Comparison of ENCODE assay signal across 21 mouse cellular contexts in the genomic region with DNA sequence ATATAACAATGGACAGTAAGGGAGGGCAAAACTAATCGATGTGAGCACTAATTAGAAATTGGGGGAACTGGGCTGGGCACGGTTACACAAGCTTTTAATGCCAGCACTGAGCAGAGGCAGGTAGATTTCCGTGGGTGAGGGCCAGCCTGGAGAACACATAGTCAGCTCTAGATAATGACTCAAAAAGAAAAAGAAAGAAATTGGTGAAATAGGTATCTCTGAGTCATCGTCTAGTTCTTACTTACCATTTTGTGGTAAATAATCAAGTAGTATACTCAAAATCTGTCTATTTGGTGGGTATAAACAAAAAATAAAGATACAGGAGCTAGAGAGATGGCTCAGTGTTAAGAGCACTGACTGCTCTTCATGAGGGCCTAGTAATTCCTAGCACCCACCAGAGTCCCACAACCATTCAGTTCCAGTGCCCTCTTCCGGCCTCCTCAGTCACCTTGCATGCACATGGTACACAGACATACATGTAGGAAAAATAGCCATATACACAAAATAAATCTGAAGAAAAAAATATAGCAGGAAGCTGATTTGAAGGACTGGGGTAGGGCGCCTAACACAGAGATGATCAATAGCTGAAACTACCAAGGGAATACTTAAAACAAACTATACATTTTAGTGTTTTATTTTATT. TPM values are rescaled to one million over a fixed set of nuclear protein-coding genes. Genes with fewer than 3 reads are reported as not detected.
DNase-seq lines count a peak whose midpoint lies in the region; ATAC-seq and TF ChIP-seq lines count a peak whose summit lies in the region.
"Had no signal": no experiment of that assay in that cellular context is flagged by ENCODE, and none has a peak within 500 bp of the region (broad histone marks: within the 10 kb centered on the region; RNA-seq: fewer than 3 reads in every experiment).

No protein-coding gene starts in this region.

- H3K4me1 ChIP-seq in E14TG2a.4 (replicated peaks; ENCODE audit: low read depth, low read length): peaks cover 91% of the 10 kb centered on the region
- H3K4me1 ChIP-seq in liver, postnatal 0 days (ENCODE audit: insufficient read depth): no peaks in the 10 kb centered on the region
- H3K4me1 ChIP-seq: hindbrain, embryonic 10.5 days had no signal

- peak overlapping the region; percentile 70; the same call in 1 of the 2 replicates for H3K27ac ChIP-seq in gastrocnemius, adult 2 months
- no peak overlapping the region for H3K27ac ChIP-seq in liver, postnatal 0 days (ENCODE audit: low read depth)
- H3K27ac ChIP-seq: embryonic facial prominence, embryonic 10.5 days; hindbrain, embryonic 10.5 days; hindbrain, embryonic 14.5 days had no signal

- no peak for TF ChIP-seq EP300 in liver, postnatal 0 days (IDR thresholded peaks at IDR 0.05; ENCODE audit: low read depth)

- H3K9ac ChIP-seq in liver, postnatal 0 days (replicated peaks): no peak overlapping the region
- H3K9ac ChIP-seq: forebrain, embryonic 13.5 days; forebrain, postnatal 0 days; heart, embryonic 15.5 days; hindbrain, embryonic 14.5 days had no signal

- H3K36me3 ChIP-seq in E14TG2a.4 (ENCODE audit: insufficient read depth, low read length): peaks cover 36% of the 10 kb centered on the region
- peaks cover 26% of the 10 kb centered on the region for H3K36me3 ChIP-seq in liver, postnatal 0 days (replicated peaks; ENCODE audit: insufficient read depth, low read length)

- ATAC-seq in liver, postnatal 0 days: no peak
- ATAC-seq: forebrain, embryonic 13.5 days; forebrain, postnatal 0 days had no signal

- no peak for TF ChIP-seq CTCF in gastrocnemius, adult 2 months (IDR thresholded peaks at IDR 0.05)
- no peak for TF ChIP-seq CTCF in E14TG2a.4 (conservative IDR thresholded peaks at IDR 0.05; ENCODE audit: low read length)
- no peak for TF ChIP-seq CTCF in liver, postnatal 0 days (IDR thresholded peaks at IDR 0.05; ENCODE audit: low read depth)

- no peaks in the 10 kb centered on the region for H3K9me3 ChIP-seq in E14TG2a.4 (ENCODE audit: low read length)
- H3K9me3 ChIP-seq in liver, postnatal 0 days (ENCODE audit: low read length): no peaks in the 10 kb centered on the region
- H3K9me3 ChIP-seq: embryonic facial prominence, embryonic 10.5 days; forebrain, embryonic 13.5 days; heart, embryonic 10.5 days; heart, embryonic 15.5 days; hindbrain, embryonic 10.5 days had no signal

- H3K4me2 ChIP-seq in liver, postnatal 0 days (ENCODE audit: low read depth, low read length): no peak overlapping the region
- H3K4me2 ChIP-seq: forebrain, embryonic 13.5 days; heart, embryonic 15.5 days; hindbrain, embryonic 14.5 days had no signal

- no peaks in the 10 kb centered on the region for H3K27me3 ChIP-seq in E14TG2a.4 (ENCODE audit: insufficient read depth, low read length)
- no peaks in the 10 kb centered on the region for H3K27me3 ChIP-seq in liver, postnatal 0 days (ENCODE audit: insufficient read depth, low read length)
- H3K27me3 ChIP-seq: heart, embryonic 15.5 days had no signal

- intact Hi-C loops in gastrocnemius, adult 2 months (cut with DNase I): no loop called here

- WGBS in liver, postnatal 0 days (ENCODE audit: insufficient replicate concordance): 83% methylated on average over 6 of the region's 6 CpGs

- H3K4me3 ChIP-seq in gastrocnemius, adult 2 months: no peak overlapping the region
- H3K4me3 ChIP-seq in E14TG2a.4 (replicated peaks; ENCODE audit: low read length): peak overlapping the region; percentile 62
- no peak overlapping the region for H3K4me3 ChIP-seq in liver, postnatal 0 days (ENCODE audit: low read depth, low read length)
- H3K4me3 ChIP-seq: embryonic facial prominence, embryonic 10.5 days; forebrain, embryonic 13.5 days; heart, embryonic 10.5 days; heart, embryonic 15.5 days; hindbrain, embryonic 10.5 days had no signal

- DNase-seq in gastrocnemius, adult 2 months: no peak
- no peak for DNase-seq in gastrocnemius, postnatal 10 days
- DNase-seq in CD4-positive helper T cell, adult 2 months (ENCODE audit: low read depth, low spot score): peak; percentile 60
- DNase-seq in induced T-regulatory cell, adult 2 months (ENCODE audit: low read depth): peak; percentile 85
- no peak for DNase-seq in left cerebral cortex, adult 18-20 months (ENCODE audit: low spot score in 2 of 2)
- DNase-seq in liver, postnatal 0 days: no peak
- DNase-seq: B cell, adult 2 months; cerebellum, adult 11-12 months; cerebellum, adult 9-11 months; cerebellum, postnatal 36 days; forebrain, postnatal 0 days; heart, adult 18-20 months; heart, postnatal 14 days; kidney, adult 18-20 months had no signal

RNA-seq across cellular contexts. Expression of gene Nf2, which starts 44.3 kb away (rescaled TPM):
- 10 to 100 TPM; 50.7 to 59.7 TPM for total RNA-seq in gastrocnemius, adult 2 months (2021)
- 10 to 100 TPM; 46.2 TPM for total RNA-seq in gastrocnemius, postnatal 10 days (2021)
- 10 to 100 TPM; 68.1 to 69.3 TPM for total RNA-seq in left cerebral cortex, adult 18-20 months (2021)
- polyA plus RNA-seq in liver, postnatal 0 days (2015; fragmentation: Nextera tagmentation; extraction: Ambion mirVana): 5.8 and 7.9 TPM in 2 replicates

RNA-seq across cellular contexts. Expression of gene Cabp7, which starts 58.5 kb away (rescaled TPM):
- under 1 TPM; 0.17 to 0.18 TPM for total RNA-seq in gastrocnemius, adult 2 months (2021)
- total RNA-seq in gastrocnemius, postnatal 10 days (2021): 1 to 10 TPM in 1 of 2 experiments, under 1 TPM in 1; 0.56 to 1.1 TPM
- total RNA-seq in left cerebral cortex, adult 18-20 months (2021): 10 to 100 TPM; 30.7 to 33.7 TPM
- polyA plus RNA-seq in liver, postnatal 0 days (2015; fragmentation: Nextera tagmentation; extraction: Ambion mirVana): 0.06 and 0.07 TPM in 2 replicates
- total RNA-seq: heart, adult 18-20 months; heart, postnatal 14 days had no signal

Comparison
In these comparisons a context has a peak if more than half of its experiments do, and no peak if none do; other contexts are left out.
1. DNase-seq: peak in CD4-positive helper T cell, adult 2 months (single experiment) and induced T-regulatory cell, adult 2 months (single experiment); none in gastrocnemius, adult 2 months (single experiment), gastrocnemius, postnatal 10 days (single experiment), left cerebral cortex, adult 18-20 months (0 of 2) and liver, postnatal 0 days (single experiment).
2. RNA of gene Cabp7, which starts 58.5 kb away (total RNA-seq): 30.7 to 33.7 TPM in left cerebral cortex, adult 18-20 months; 0.56 to 1.1 TPM in gastrocnemius, postnatal 10 days and 0.17 to 0.18 TPM in gastrocnemius, adult 2 months; every median in the first group is over 10 times any median in the second.